In the genomic region with DNA sequence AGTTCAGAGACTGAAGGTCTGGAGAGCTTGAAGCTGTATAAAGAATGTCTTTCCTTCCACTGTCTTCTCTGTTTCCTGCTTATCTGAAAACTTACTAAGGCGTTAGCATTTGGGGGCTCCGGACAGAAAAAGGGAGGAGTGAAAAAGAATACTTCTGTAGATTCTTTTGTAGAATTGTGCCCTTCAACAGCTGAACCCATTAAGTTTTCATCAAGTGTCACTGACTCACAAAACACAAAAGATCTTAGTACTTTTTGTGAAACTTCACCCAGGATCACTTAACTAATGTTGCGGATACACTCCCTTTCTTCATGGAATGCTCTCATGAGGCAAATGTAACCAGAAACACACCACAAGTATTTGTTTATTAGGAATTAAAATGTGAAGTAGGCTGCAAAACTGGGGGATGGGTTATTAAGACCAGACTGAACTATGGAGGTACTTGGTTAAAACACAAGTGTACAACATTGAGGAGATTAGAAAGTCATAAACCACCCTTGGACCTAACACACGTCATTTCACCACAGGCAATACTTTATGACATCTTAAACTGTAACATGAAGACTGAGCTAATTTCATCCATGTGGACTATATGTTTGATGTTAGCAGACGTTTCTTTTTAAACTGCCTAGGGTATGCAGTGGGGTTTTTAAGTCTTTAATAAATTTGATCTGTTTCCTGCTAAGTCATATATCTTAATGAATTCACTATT, we compare ENCODE assay signal across 29 mouse cellular contexts.
DNase-seq lines count a peak whose midpoint lies in the region; ATAC-seq lines count a peak whose summit lies in the region.
"Had no signal": no experiment of that assay in that cellular context is flagged by ENCODE, and none has a peak within 500 bp of the region (broad histone marks: within the 10 kb centered on the region; RNA-seq: fewer than 3 reads in every experiment).

No protein-coding gene starts in this region.

- no peak overlapping the region for H3K4me3 ChIP-seq in embryonic facial prominence, embryonic 11.5 days (ENCODE audit: low read depth, low read length)
- no peak overlapping the region for H3K4me3 ChIP-seq in embryonic facial prominence, embryonic 10.5 days
- no peak overlapping the region for H3K4me3 ChIP-seq in limb, embryonic 10.5 days
- H3K4me3 ChIP-seq: embryonic facial prominence, embryonic 12.5 days; erythroblast, embryonic 14.5 days; heart, embryonic 15.5 days; intestine, embryonic 15.5 days; limb, embryonic 15.5 days; midbrain, embryonic 12.5 days; neural tube, embryonic 13.5 days had no signal

- WGBS in embryonic facial prominence, embryonic 11.5 days = 48% methylated on average over 5 of the region's 5 CpGs
- 55% methylated on average over 5 of the region's 5 CpGs for WGBS in embryonic facial prominence, embryonic 10.5 days
- WGBS in limb, embryonic 10.5 days = 49% methylated on average over 5 of the region's 5 CpGs

- H3K27me3 ChIP-seq in embryonic facial prominence, embryonic 11.5 days (ENCODE audit: control insufficient read depth, insufficient read depth, low read length) = no peaks in the 10 kb centered on the region
- no peaks in the 10 kb centered on the region for H3K27me3 ChIP-seq in embryonic facial prominence, embryonic 10.5 days (replicated peaks; ENCODE audit: low read depth, poor library complexity, severe bottlenecking)
- H3K27me3 ChIP-seq in limb, embryonic 10.5 days (ENCODE audit: low read depth, poor library complexity, severe bottlenecking) = no peaks in the 10 kb centered on the region
- H3K27me3 ChIP-seq: embryonic facial prominence, embryonic 12.5 days; heart, embryonic 15.5 days; intestine, embryonic 15.5 days; limb, embryonic 15.5 days; midbrain, embryonic 12.5 days; neural tube, embryonic 13.5 days had no signal

- no peaks in the 10 kb centered on the region for H3K9me3 ChIP-seq in embryonic facial prominence, embryonic 11.5 days (replicated peaks; ENCODE audit: control insufficient read depth, low read length)
- H3K9me3 ChIP-seq in embryonic facial prominence, embryonic 10.5 days = no peaks in the 10 kb centered on the region
- H3K9me3 ChIP-seq in limb, embryonic 10.5 days (replicated peaks) = no peaks in the 10 kb centered on the region
- H3K9me3 ChIP-seq: embryonic facial prominence, embryonic 12.5 days; heart, embryonic 15.5 days; intestine, embryonic 15.5 days; limb, embryonic 15.5 days; midbrain, embryonic 12.5 days; neural tube, embryonic 13.5 days had no signal

- no peak for ATAC-seq in embryonic facial prominence, embryonic 11.5 days (replicated peaks; ENCODE audit: insufficient number of reproducible peaks, low FRiP score, low TSS enrichment, low read depth)
- ATAC-seq: CD4-positive, CD25-positive, alpha-beta regulatory T cell, adult 4 months; forebrain, embryonic 16.5 days; hindbrain, embryonic 16.5 days; intestine, embryonic 15.5 days had no signal

- no peak overlapping the region for H3K27ac ChIP-seq in embryonic facial prominence, embryonic 11.5 days (replicated peaks; ENCODE audit: low read depth, low read length)
- H3K27ac ChIP-seq in embryonic facial prominence, embryonic 10.5 days (replicated peaks) = no peak overlapping the region
- H3K27ac ChIP-seq in limb, embryonic 10.5 days = peak overlapping the region; percentile 36; the same call in 1 of the 2 replicates
- H3K27ac ChIP-seq: embryonic facial prominence, embryonic 12.5 days; heart, embryonic 15.5 days; intestine, embryonic 15.5 days; limb, embryonic 15.5 days; liver, embryonic 14.5 days; midbrain, embryonic 12.5 days; neural tube, embryonic 13.5 days had no signal

- H3K4me2 ChIP-seq in embryonic facial prominence, embryonic 11.5 days (ENCODE audit: low read depth, low read length) = no peak overlapping the region
- H3K4me2 ChIP-seq: embryonic facial prominence, embryonic 12.5 days; heart, embryonic 15.5 days; intestine, embryonic 15.5 days; limb, embryonic 15.5 days; midbrain, embryonic 12.5 days; neural tube, embryonic 13.5 days had no signal

- H3K4me1 ChIP-seq in embryonic facial prominence, embryonic 11.5 days (ENCODE audit: control insufficient read depth, insufficient read depth, low read length) = no peaks in the 10 kb centered on the region
- peaks cover 3% of the 10 kb centered on the region; the same call in 1 of the 2 replicates for H3K4me1 ChIP-seq in embryonic facial prominence, embryonic 10.5 days
- peaks cover 13% of the 10 kb centered on the region for H3K4me1 ChIP-seq in limb, embryonic 10.5 days
- H3K4me1 ChIP-seq: embryonic facial prominence, embryonic 12.5 days; heart, embryonic 15.5 days; intestine, embryonic 15.5 days; midbrain, embryonic 12.5 days; neural tube, embryonic 13.5 days had no signal

- H3K36me3 ChIP-seq in embryonic facial prominence, embryonic 11.5 days (replicated peaks; ENCODE audit: control insufficient read depth, insufficient read depth, low read depth, low read length) = no peaks in the 10 kb centered on the region
- no peaks in the 10 kb centered on the region for H3K36me3 ChIP-seq in embryonic facial prominence, embryonic 10.5 days (replicated peaks)
- no peaks in the 10 kb centered on the region for H3K36me3 ChIP-seq in limb, embryonic 10.5 days
- H3K36me3 ChIP-seq: embryonic facial prominence, embryonic 12.5 days; heart, embryonic 15.5 days; intestine, embryonic 15.5 days; limb, embryonic 15.5 days; midbrain, embryonic 12.5 days; neural tube, embryonic 13.5 days had no signal

- DNase-seq in embryonic facial prominence, embryonic 11.5 days (ENCODE audit: low spot score) = peak; percentile 65
- no peak for DNase-seq in embryonic facial prominence, embryonic 10.5 days (ENCODE audit: low spot score)
- DNase-seq in embryo, embryonic 11.5 days (ENCODE audit: low read depth, low spot score) = peak; percentile 14
- DNase-seq in limb, embryonic 10.5 days (ENCODE audit: low spot score) = no peak
- peak; percentile 14 for DNase-seq in mesoderm, embryonic 11.5 days (ENCODE audit: low read depth, low spot score)
- no peak for DNase-seq in urinary bladder, adult 18-20 months (ENCODE audit: low spot score in 2 of 2)
- DNase-seq in adrenal gland, adult 18-20 months (ENCODE audit: low spot score in 2 of 2) = no peak
- no peak for DNase-seq in frontal cortex, postnatal 25 days (ENCODE audit: low spot score in 2 of 2)
- DNase-seq: adrenal gland, adult 8-10 months; cerebellum, adult 8-10 months; cerebellum, postnatal 25 days; gastrocnemius, postnatal 14 days; kidney, adult 8-10 months; kidney, postnatal 10 days; layer of hippocampus, postnatal 36 days; lung, adult 2 months; lung, postnatal 14 days; thymus, postnatal 14 days had no signal

- no peak overlapping the region for H3K9ac ChIP-seq in embryonic facial prominence, embryonic 11.5 days (replicated peaks; ENCODE audit: low read length)
- H3K9ac ChIP-seq: embryonic facial prominence, embryonic 12.5 days; heart, embryonic 15.5 days; intestine, embryonic 15.5 days; limb, embryonic 15.5 days; liver, embryonic 14.5 days; midbrain, embryonic 12.5 days; neural tube, embryonic 13.5 days had no signal

Comparison
In these comparisons a context has a peak if more than half of its experiments do, and no peak if none do; other contexts are left out.
1. DNase-seq: peak in embryonic facial prominence, embryonic 11.5 days (single experiment), embryo, embryonic 11.5 days (single experiment) and mesoderm, embryonic 11.5 days (single experiment); none in embryonic facial prominence, embryonic 10.5 days (single experiment), limb, embryonic 10.5 days (single experiment), urinary bladder, adult 18-20 months (0 of 2), adrenal gland, adult 18-20 months (0 of 2) and frontal cortex, postnatal 25 days (0 of 2).